Mouse (Mus musculus) embryo, embryonic 10.5 days (tissue): ENCODE results near the gene Gm5726.
"Not testable (repeated sequence)": the region's sequence is repeated elsewhere in the genome, so short reads cannot be mapped to it uniquely, and the experiment has no call there.

Experiments
- DNase-seq: peaks from one replicate; pipeline ENCODE4 v3.0.0-alpha.2; 2015; ENCODE audit warnings: low spot score

Gm5726 gene

GRCm38 (mm10) chr7:20545657-20546056, at the start of gene Gm5726:
TSS of gene Gm5726 (minus strand) at chr7:20545757.
- not testable (repeated sequence) for DNase-seq

GRCm38 (mm10) chr7:20576141-20576540, 30.6 kb upstream of the Gm5726 start, which contains the start of gene Gm4141:
TSS of gene Gm4141 (minus strand) at chr7:20576241.
- not testable (repeated sequence) for DNase-seq

DNA sequence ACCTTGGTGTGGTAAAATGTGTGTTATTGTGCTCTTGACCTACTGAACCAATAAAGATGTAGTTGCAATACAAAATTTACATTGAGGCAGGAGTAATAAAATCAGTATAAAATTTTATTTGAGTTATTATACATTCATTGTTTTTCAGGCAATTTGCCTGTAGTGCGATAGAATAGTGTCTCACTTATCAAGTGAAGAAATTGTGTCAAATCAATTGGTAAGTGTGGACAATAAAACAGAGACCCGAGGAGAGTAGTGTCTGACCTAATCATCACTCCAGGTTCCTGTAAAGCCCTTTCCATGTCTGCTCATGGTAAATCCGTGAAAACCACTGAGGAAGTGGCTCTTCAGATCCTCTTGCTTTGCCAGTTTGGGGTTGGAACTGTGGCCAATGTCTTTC, 12.0 kb downstream of the Gm5726 start, which contains the start of gene Vmn1r104:
Gene Vmn1r104, plus strand, starts transcription at position 301 of the 400 bp plus-strand sequence.
- not testable (repeated sequence) for DNase-seq

DNA sequence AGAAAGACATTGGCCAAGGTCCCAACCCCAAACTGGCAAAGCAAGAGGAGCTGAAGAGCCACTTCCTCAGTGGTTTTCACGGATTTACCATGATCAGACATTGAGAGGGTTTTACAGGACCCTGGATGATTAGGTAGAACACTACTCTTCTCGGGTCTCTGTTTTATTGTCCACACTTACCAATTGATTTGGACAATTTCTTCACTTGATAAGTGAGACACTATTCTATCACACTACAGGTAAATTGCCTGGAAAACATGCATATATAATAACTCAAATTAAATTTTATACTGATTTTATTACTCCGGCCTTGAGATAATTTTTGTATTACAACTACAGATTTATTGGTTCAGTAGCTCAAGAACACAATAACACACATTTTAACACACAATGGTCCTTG, 35.1 kb downstream of the Gm5726 start, which contains the start of gene Vmn1r103:
Gene Vmn1r103, minus strand, starts transcription at position 101 of the 400 bp plus-strand sequence.
- DNase-seq: not testable (repeated sequence)
